Mouse (Mus musculus) urinary bladder, postnatal 14 days (tissue): ENCODE data around the gene Gmcl1.

ENCODE experiments used
- DNase-seq: peaks from one replicate; pipeline ENCODE4 v3.0.0; 2021; ENCODE audit warnings: low spot score

Gmcl1 gene

GRCm38 (mm10) chr6:86733183-86733876, at the start of gene Gmcl1:
TSS of gene Gmcl1 (minus strand) at chr6:86733383.
- peak; percentile 95 for DNase-seq

- DNase-seq: no peak
Observed at GRCm38 (mm10) chr6:86782342-86782741, 49.2 kb upstream of the Gmcl1 start.

GRCm38 (mm10) chr6:86781361-86781957, 48.3 kb upstream of the Gmcl1 start:
- no peak for DNase-seq

- DNase-seq: no peak
Observed at GRCm38 (mm10) chr6:86778910-86779594, 45.9 kb upstream of the Gmcl1 start.

GRCm38 (mm10) chr6:86777181-86777580, 44.0 kb upstream of the Gmcl1 start:
- no peak for DNase-seq

- no peak for DNase-seq
Observed at GRCm38 (mm10) chr6:86776706-86777071, 43.5 kb upstream of the Gmcl1 start.

- peak; percentile 43 for DNase-seq
Observed at GRCm38 (mm10) chr6:86776001-86776705, 43.0 kb upstream of the Gmcl1 start.

- no peak for DNase-seq
Observed at GRCm38 (mm10) chr6:86774937-86775336, 41.8 kb upstream of the Gmcl1 start.

- DNase-seq: no peak
Observed at GRCm38 (mm10) chr6:86773830-86774229, 40.6 kb upstream of the Gmcl1 start.

- DNase-seq: peak; percentile 43
Observed at GRCm38 (mm10) chr6:86772631-86773030, 39.4 kb upstream of the Gmcl1 start.

GRCm38 (mm10) chr6:86768938-86769337, 35.8 kb upstream of the Gmcl1 start:
- DNase-seq: no peak

GRCm38 (mm10) chr6:86768186-86768776, 35.1 kb upstream of the Gmcl1 start:
- no peak for DNase-seq

- DNase-seq: no peak
Observed at GRCm38 (mm10) chr6:86767465-86767864, 34.3 kb upstream of the Gmcl1 start.

- peak; percentile 51 for DNase-seq
Observed at GRCm38 (mm10) chr6:86765637-86766059, 32.5 kb upstream of the Gmcl1 start.

- peak; percentile 46 for DNase-seq
Observed at GRCm38 (mm10) chr6:86754105-86754863, 21.1 kb upstream of the Gmcl1 start.

GRCm38 (mm10) chr6:86752843-86753485, 19.8 kb upstream of the Gmcl1 start:
- no peak for DNase-seq

GRCm38 (mm10) chr6:86750961-86751360, 17.8 kb upstream of the Gmcl1 start:
- DNase-seq: no peak

- no peak for DNase-seq
Observed at GRCm38 (mm10) chr6:86749817-86750216, 16.6 kb upstream of the Gmcl1 start.

- DNase-seq: peak; percentile 44
Observed at GRCm38 (mm10) chr6:86747171-86747570, 14.0 kb upstream of the Gmcl1 start.

- DNase-seq: no peak
Observed at GRCm38 (mm10) chr6:86740652-86741051, 7.5 kb upstream of the Gmcl1 start.

GRCm38 (mm10) chr6:86736830-86737229, 3.6 kb upstream of the Gmcl1 start:
- DNase-seq: no peak
